Mouse (Mus musculus): Measurements from ENCODE around the gene Naalad2. TPM values are rescaled to one million over a fixed set of nuclear protein-coding genes. Genes with fewer than 3 reads are reported as not detected.
"Not testable (repeated sequence)": the region's sequence is repeated elsewhere in the genome, so short reads cannot be mapped to it uniquely, and the experiment has no call there.

Gene Naalad2
- polyA plus RNA-seq, 1 experiment, result 1.1 TPM

DNA sequence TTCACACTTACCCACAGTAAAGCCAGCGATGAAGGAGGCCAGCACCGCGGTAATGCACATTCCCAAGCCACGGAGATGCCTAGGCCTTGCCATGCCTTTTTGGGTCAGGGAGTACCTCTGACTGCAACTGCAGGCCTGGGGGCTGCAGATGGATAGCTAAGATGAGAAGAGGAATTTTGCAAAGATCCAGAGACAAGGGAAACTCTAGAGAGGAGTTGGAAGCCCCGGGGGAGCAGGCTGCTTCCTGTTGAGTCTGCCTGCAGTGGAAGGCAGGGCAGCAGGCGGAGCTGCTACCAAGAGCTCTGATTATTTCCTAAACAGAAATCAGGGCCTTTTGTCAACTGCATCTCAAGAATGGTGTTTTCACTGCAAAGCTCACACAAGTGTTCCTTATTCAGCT is 17.0 kb downstream of the Naalad2 start:
- Histone ChIP-seq H3ac (ENCODE audit: control insufficient read depth, insufficient read length, low read depth) (peak overlapping the region; percentile 35), H3K36me3 (ENCODE audit: control insufficient read depth, insufficient read depth) (no peaks in the 10 kb centered on the region), H3K27me3 (ENCODE audit: control insufficient read depth, insufficient read depth, insufficient read length) (no peaks in the 10 kb centered on the region), H3K4me3 (ENCODE audit: insufficient read depth, poor library complexity, severe bottlenecking) (peak overlapping the region; percentile 18), H3K79me3 (ENCODE audit: low read depth) (no peaks in the 10 kb centered on the region), H3K79me2 (ENCODE audit: control insufficient read depth, insufficient read depth) (no peaks in the 10 kb centered on the region)
- no peak for TF ChIP-seq MYOG (IDR thresholded peaks at IDR 0.05; ENCODE audit: control insufficient read depth, extremely low read depth, insufficient read length)

DNA sequence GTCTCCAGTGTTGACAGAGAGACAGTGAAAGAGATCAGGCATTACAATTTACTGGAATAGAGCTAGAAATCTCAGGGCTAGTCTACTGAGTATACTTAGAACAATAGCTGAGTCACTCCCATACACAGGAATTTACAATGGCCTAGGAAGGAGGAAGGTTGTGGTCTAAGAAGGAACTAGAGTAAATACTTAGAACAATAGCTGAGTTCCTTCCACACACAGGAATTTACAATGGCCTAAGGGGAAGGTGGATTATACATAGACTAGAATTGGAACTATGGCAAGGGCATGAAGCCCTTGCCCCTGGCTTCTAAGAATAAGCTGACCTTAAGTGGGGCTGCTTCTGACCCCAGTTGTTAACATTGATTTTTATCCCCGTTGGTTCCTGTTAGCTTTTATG is 29.8 kb downstream of the Naalad2 start:
- not testable (repeated sequence) for H3ac ChIP-seq (ENCODE audit: control insufficient read depth, insufficient read length, low read depth); H3K36me3 ChIP-seq (ENCODE audit: control insufficient read depth, insufficient read depth); H3K27me3 ChIP-seq (ENCODE audit: control insufficient read depth, insufficient read depth, insufficient read length); H3K79me2 ChIP-seq (ENCODE audit: control insufficient read depth, insufficient read depth); H3K4me3 ChIP-seq (ENCODE audit: insufficient read depth, poor library complexity, severe bottlenecking); H3K79me3 ChIP-seq (ENCODE audit: low read depth)

DNA sequence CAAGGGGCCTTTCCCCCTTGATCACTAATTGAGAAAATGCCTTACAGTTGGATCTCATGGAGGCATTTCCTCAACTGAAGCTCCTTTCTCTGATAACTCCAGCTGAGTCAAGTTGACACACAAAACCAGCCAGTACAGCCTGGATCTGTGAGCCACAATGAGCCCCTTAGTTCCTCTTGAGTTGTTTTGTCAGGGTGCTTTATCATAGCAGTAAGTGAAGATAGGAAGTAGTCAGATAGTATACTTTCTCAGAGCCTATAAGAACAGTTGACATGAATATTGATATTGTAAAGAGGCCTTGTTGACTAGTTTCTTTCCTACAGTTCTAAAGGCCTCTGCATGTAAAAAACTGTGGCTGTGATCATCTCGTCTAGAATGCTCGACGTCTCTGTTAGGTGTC is 82.8 kb downstream of the Naalad2 start:
- Histone ChIP-seq H3ac (ENCODE audit: control insufficient read depth, insufficient read length, low read depth) (no peak overlapping the region), H3K4me3 (ENCODE audit: insufficient read depth, poor library complexity, severe bottlenecking) (no peak overlapping the region), H3K79me2 (ENCODE audit: control insufficient read depth, insufficient read depth) (no peaks in the 10 kb centered on the region), H3K27me3 (ENCODE audit: control insufficient read depth, insufficient read depth, insufficient read length) (no peaks in the 10 kb centered on the region), H3K79me3 (ENCODE audit: low read depth) (no peaks in the 10 kb centered on the region), H3K36me3 (ENCODE audit: control insufficient read depth, insufficient read depth) (peaks cover 39% of the 10 kb centered on the region)
- no peak for TF ChIP-seq MYOG (IDR thresholded peaks at IDR 0.05; ENCODE audit: control insufficient read depth, extremely low read depth, insufficient read length)
- TF ChIP-seq CEBPB (IDR thresholded peaks at IDR 0.05; ENCODE audit: low read depth), result no peak
- no peak for TF ChIP-seq MAX (IDR thresholded peaks at IDR 0.05)
- no peak for TF ChIP-seq MYOD1 (IDR thresholded peaks at IDR 0.05; ENCODE audit: control insufficient read depth, insufficient read length, low read depth)
- TF ChIP-seq USF1 (IDR thresholded peaks at IDR 0.05; ENCODE audit: low read depth), result no peak
- no peak for TF ChIP-seq FOSL1 (IDR thresholded peaks at IDR 0.05; ENCODE audit: insufficient read depth, low read length, poor library complexity, severe bottlenecking)
- no peak for TF ChIP-seq CTCF (IDR thresholded peaks at IDR 0.05; ENCODE audit: control insufficient read depth, insufficient read depth, insufficient read length)

DNA sequence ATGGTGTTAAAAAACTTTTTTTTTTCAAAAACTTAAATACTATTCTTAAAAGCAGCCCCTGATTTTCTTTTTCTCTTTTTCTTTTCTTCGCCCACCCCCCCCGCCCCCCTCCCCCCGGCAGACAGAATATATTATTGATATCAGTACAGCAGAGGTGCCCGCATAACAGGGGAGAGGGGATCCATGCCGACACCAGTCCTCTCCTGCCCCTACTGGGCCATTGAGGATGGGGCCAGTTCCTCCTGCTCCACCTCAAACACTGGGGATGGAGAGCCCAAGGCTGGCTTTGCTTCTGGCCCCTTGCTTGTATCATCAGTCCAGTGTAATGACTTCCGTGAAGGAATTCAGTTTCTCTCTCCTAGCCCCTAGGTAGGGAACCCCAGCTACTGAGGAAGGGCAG is 104.5 kb downstream of the Naalad2 start:
- Histone ChIP-seq H3ac (ENCODE audit: control insufficient read depth, insufficient read length, low read depth) (no peak overlapping the region), H3K79me3 (ENCODE audit: low read depth) (peaks cover 43% of the 10 kb centered on the region), H3K4me3 (ENCODE audit: insufficient read depth, poor library complexity, severe bottlenecking) (no peak overlapping the region), H3K36me3 (ENCODE audit: control insufficient read depth, insufficient read depth) (peaks cover 62% of the 10 kb centered on the region), H3K79me2 (ENCODE audit: control insufficient read depth, insufficient read depth) (peaks cover 56% of the 10 kb centered on the region), H3K27me3 (ENCODE audit: control insufficient read depth, insufficient read depth, insufficient read length) (no peaks in the 10 kb centered on the region)
- TF ChIP-seq CEBPB (IDR thresholded peaks at IDR 0.05; ENCODE audit: low read depth) (no peak), MYOD1 (IDR thresholded peaks at IDR 0.05; ENCODE audit: control insufficient read depth, insufficient read length, low read depth) (no peak), MYOG (IDR thresholded peaks at IDR 0.05; ENCODE audit: control insufficient read depth, extremely low read depth, insufficient read length) (no peak), CTCF (IDR thresholded peaks at IDR 0.05; ENCODE audit: control insufficient read depth, insufficient read depth, insufficient read length) (no peak), FOSL1 (IDR thresholded peaks at IDR 0.05; ENCODE audit: insufficient read depth, low read length, poor library complexity, severe bottlenecking) (no peak), USF1 (IDR thresholded peaks at IDR 0.05; ENCODE audit: low read depth) (no peak), MAX (IDR thresholded peaks at IDR 0.05) (no peak)

DNA sequence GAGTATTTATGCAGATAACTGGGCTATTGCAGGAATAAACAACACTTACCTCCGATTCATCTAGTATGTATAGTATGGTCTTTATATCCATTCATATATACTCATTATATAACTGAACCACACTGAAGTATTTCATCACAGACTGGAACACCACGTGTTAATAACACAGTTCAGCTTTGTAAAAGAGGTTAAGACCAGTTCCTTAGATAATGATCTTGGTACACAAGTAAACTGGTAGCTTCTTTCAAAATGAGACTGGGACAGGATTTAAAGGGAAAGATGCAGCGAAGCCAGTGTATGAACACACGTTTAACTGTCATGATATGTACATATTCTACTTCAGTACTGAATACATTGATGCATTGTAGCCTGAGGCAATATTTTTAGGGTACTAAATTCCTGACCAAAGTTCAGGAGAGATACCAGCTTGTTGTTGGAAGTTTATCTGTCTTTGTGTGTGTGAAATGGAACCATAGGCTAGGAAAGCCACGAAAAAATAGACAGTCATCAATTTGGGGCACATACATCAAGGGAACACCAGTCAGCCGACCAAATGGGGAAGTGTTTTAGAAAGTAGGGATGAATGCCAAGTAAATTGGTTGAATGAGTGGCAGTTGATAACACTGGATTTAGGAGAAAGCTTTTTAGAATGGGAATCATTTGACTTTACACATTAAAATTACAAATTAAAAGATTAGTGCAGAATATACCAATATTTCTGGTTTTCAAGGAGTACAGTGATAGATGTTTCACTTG is 109.6 kb downstream of the Naalad2 start:
- peaks cover 19% of the 10 kb centered on the region for H3K36me3 ChIP-seq (ENCODE audit: control insufficient read depth, insufficient read depth)
- H3K4me3 ChIP-seq (ENCODE audit: insufficient read depth, poor library complexity, severe bottlenecking), result peak overlapping the region; percentile 94
- H3ac ChIP-seq (ENCODE audit: control insufficient read depth, insufficient read length, low read depth), result peak overlapping the region; percentile 89
- H3K27me3 ChIP-seq (ENCODE audit: control insufficient read depth, insufficient read depth, insufficient read length), result no peaks in the 10 kb centered on the region
- TF ChIP-seq MYOG (IDR thresholded peaks at IDR 0.05; ENCODE audit: control insufficient read depth, extremely low read depth, insufficient read length) (no peak), CTCF (IDR thresholded peaks at IDR 0.05; ENCODE audit: control insufficient read depth, insufficient read depth, insufficient read length) (no peak), MYOD1 (IDR thresholded peaks at IDR 0.05; ENCODE audit: control insufficient read depth, insufficient read length, low read depth) (no peak), MAX (IDR thresholded peaks at IDR 0.05) (no peak), CEBPB (IDR thresholded peaks at IDR 0.05; ENCODE audit: low read depth) (no peak), FOSL1 (IDR thresholded peaks at IDR 0.05; ENCODE audit: insufficient read depth, low read length, poor library complexity, severe bottlenecking) (no peak), USF1 (IDR thresholded peaks at IDR 0.05; ENCODE audit: low read depth) (no peak)
- peaks cover 51% of the 10 kb centered on the region for H3K79me3 ChIP-seq (ENCODE audit: low read depth)
- peaks cover 58% of the 10 kb centered on the region for H3K79me2 ChIP-seq (ENCODE audit: control insufficient read depth, insufficient read depth)

DNA sequence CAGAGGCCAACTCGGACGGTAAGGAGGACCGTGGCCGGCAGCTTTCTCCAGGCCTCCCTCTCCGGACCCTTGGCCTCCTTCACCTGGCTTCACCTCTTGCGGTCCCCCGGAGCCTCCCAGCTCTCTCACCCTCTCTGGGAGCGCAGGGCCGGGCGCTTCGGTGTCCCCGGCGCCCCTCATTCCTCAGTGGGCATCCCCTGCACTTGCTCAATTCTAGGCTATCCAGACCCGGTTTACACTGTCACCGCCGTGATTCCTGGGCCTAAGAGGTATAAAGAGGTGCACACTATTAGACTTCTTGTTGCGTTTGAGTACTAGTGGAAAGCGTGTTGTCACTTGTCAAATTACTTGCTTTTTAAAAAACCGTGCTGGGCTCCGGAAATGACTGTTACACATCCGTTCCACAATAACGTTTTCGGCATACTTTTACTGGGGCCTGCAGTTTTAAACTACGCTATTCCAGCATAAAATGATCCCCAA is 110.3 kb downstream of the Naalad2 start:
- Histone ChIP-seq H3K4me3 (ENCODE audit: insufficient read depth, poor library complexity, severe bottlenecking) (peak overlapping the region; percentile 94), H3K27me3 (ENCODE audit: control insufficient read depth, insufficient read depth, insufficient read length) (no peaks in the 10 kb centered on the region), H3K79me2 (ENCODE audit: control insufficient read depth, insufficient read depth) (peaks cover 54% of the 10 kb centered on the region), H3K79me3 (ENCODE audit: low read depth) (peaks cover 49% of the 10 kb centered on the region), H3K36me3 (ENCODE audit: control insufficient read depth, insufficient read depth) (peaks cover 19% of the 10 kb centered on the region), H3ac (ENCODE audit: control insufficient read depth, insufficient read length, low read depth) (peak overlapping the region; percentile 89)
- TF ChIP-seq MYOG (IDR thresholded peaks at IDR 0.05; ENCODE audit: control insufficient read depth, extremely low read depth, insufficient read length), result no peak
